Mouse (Mus musculus) neural tube, embryonic 11.5 days (tissue): ENCODE data around the gene Tmbim1. TPM values are rescaled to one million over a fixed set of nuclear protein-coding genes. Genes with fewer than 3 reads are reported as not detected.
"Not testable (repeated sequence)": the region's sequence is repeated elsewhere in the genome, so short reads cannot be mapped to it uniquely, and the experiment has no call there.

Experiments used
- ATAC-seq: fragments of 200-750 bp; cut with Nextera tagmentation; 2 replicates; pipeline ENCODE4 v1.8.0; 2017; ENCODE audit warnings: moderate number of reproducible peaks, mild to moderate bottlenecking, moderate TSS enrichment, moderate library complexity; ENCODE audit not compliant: insufficient read depth, low FRiP score, low TSS enrichment
- DNase-seq: peaks from one replicate; pipeline ENCODE4 v3.0.0-alpha.2; 2015; ENCODE audit warnings: low spot score
- H3K27ac ChIP-seq: fragments of 300-500 bp; sonication (generic); 2 replicates; pipeline ENCODE4 v1.5.1; 2014; ENCODE audit warnings: low read depth, mild to moderate bottlenecking, low read length
- H3K27me3 ChIP-seq: fragments of 300-500 bp; sonication (generic); 2 replicates; pipeline ENCODE4 v1.6.1; 2014; ENCODE audit warnings: mild to moderate bottlenecking, low read length, mixed read lengths; ENCODE audit not compliant: control insufficient read depth, insufficient read depth
- H3K36me3 ChIP-seq: fragments of 300-500 bp; sonication (generic); 2 replicates; pipeline ENCODE4 v1.6.1; 2014; ENCODE audit warnings: mild to moderate bottlenecking, low read length, moderate library complexity, mixed read lengths; ENCODE audit not compliant: control insufficient read depth, insufficient read depth
- H3K4me1 ChIP-seq: fragments of 300-500 bp; sonication (generic); 2 replicates; pipeline ENCODE4 v1.6.1; 2014; ENCODE audit warnings: low read length, mixed read lengths; ENCODE audit not compliant: control insufficient read depth, insufficient read depth
- H3K4me2 ChIP-seq: fragments of 300-500 bp; sonication (generic); 2 replicates; pipeline ENCODE4 v1.6.1; 2014; ENCODE audit warnings: low read depth, mild to moderate bottlenecking, moderate library complexity
- H3K4me3 ChIP-seq: fragments of 300-500 bp; sonication (generic); 2 replicates; pipeline ENCODE4 v1.5.1; 2014; ENCODE audit warnings: low read depth, low read length
- H3K9ac ChIP-seq: fragments of 300-500 bp; sonication (generic); 2 replicates; pipeline ENCODE4 v1.6.1; 2014; ENCODE audit warnings: mild to moderate bottlenecking, low read length
- H3K9me3 ChIP-seq: fragments of 300-500 bp; sonication (generic); 2 replicates; pipeline ENCODE4 v1.6.1; 2016; ENCODE audit warnings: low read length; ENCODE audit not compliant: control insufficient read depth
- whole genome bisulfite sequencing: fragments of 180-500 bp; shearing (Covaris S2); extraction: QIAGEN DNeasy Blood & Tissue Kit; methylation state at CpG from one replicate; pipeline ENCODE4 v1.1.7; 2014; 5-methylcytosine and 5-hydroxymethylcytosine counted together
- polyA plus RNA-seq: library from polyadenylated mRNA; unstranded; fragments of >200 nt; fragmentation: Nextera tagmentation; extraction: Ambion mirVana; gene quantifications from 2 replicates; pipeline ENCODE4 v1.2.1, GENCODE M21; 2014

The Tmbim1 gene
- polyA plus RNA-seq, 1 experiment from 2014 or later, result 8.5 TPM

- not testable (repeated sequence) for H3K9ac ChIP-seq, H3K9me3 ChIP-seq, H3K4me2 ChIP-seq, H3K27ac ChIP-seq, DNase-seq, H3K4me3 ChIP-seq, H3K4me1 ChIP-seq, ATAC-seq, H3K27me3 ChIP-seq, H3K36me3 ChIP-seq
- 93% methylated on average over 4 of the region's 4 CpGs for WGBS
Measured at GRCm38 (mm10) chr1:74340992-74341391, 35.6 kb upstream of the Tmbim1 start.

DNA sequence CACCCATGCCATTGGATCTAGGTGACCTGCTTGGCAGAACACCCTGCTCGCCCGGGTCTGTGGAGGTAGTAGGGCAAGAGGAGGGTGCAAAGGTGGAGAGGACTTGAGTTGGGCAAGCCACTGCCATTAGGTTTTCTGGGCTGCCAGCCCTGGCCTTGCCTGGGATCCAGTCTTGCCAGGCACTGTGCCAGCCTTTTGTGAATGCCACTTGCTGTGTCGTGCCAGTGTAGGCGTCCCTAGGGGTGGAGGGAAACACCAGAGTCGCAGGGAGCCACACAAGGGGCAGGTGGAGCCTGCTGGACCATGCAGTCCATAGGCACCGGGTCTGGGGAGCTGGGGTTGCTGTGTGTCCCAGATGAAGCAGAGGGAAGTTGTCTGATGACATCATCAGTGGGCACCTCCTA lies 34.9 kb upstream of the Tmbim1 start:
- DNase-seq, result no peak
- ATAC-seq, result no peak
- H3K36me3 ChIP-seq, result no peaks in the 10 kb centered on the region
- no peaks in the 10 kb centered on the region for H3K27me3 ChIP-seq
- H3K4me3 ChIP-seq, result no peak overlapping the region
- no peaks in the 10 kb centered on the region for H3K4me1 ChIP-seq
- H3K4me2 ChIP-seq, result no peak overlapping the region
- no peak overlapping the region for H3K27ac ChIP-seq
- no peaks in the 10 kb centered on the region for H3K9me3 ChIP-seq
- 96% methylated on average over 6 of the region's 6 CpGs for WGBS
- H3K9ac ChIP-seq, result no peak overlapping the region

- 89% methylated on average over 9 of the region's 9 CpGs for WGBS
- Histone ChIP-seq H3K9ac (no peak overlapping the region), H3K4me2 (no peak overlapping the region), H3K4me3 (no peak overlapping the region), H3K9me3 (no peaks in the 10 kb centered on the region), H3K27me3 (no peaks in the 10 kb centered on the region), H3K27ac (no peak overlapping the region), H3K36me3 (no peaks in the 10 kb centered on the region), H3K4me1 (no peaks in the 10 kb centered on the region)
- ATAC-seq (no peak), DNase-seq (no peak)
Measured at GRCm38 (mm10) chr1:74339917-74340316, 34.5 kb upstream of the Tmbim1 start.

- Histone ChIP-seq H3K9me3 (no peaks in the 10 kb centered on the region), H3K27ac (no peak overlapping the region), H3K4me1 (no peaks in the 10 kb centered on the region), H3K4me3 (no peak overlapping the region), H3K36me3 (no peaks in the 10 kb centered on the region), H3K9ac (no peak overlapping the region), H3K4me2 (no peak overlapping the region), H3K27me3 (no peaks in the 10 kb centered on the region)
- WGBS, result 72% methylated on average over 4 of the region's 4 CpGs
- DNase-seq, result no peak
- ATAC-seq, result no peak
Measured at GRCm38 (mm10) chr1:74338626-74339025, 33.2 kb upstream of the Tmbim1 start.

DNA sequence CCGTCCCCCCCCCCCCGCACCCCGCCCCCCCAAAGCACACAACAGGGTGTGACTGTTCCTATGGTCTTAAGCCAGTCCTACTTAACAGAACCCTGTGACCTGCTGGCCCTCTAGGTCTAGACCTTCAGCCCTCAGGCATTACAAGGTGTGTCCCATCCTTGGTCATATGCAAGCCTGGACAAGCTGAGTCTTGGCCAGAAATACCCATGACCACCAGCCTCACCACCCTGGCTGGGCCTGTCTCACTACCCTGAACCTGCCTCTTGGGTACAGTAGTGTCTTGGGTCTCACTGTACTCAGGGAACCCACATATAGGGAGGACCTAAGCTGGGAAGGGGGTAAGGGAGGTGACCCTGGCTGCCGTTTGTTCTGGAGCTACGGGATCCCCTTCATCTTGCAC lies 32.6 kb upstream of the Tmbim1 start:
- H3K27me3 ChIP-seq, result no peaks in the 10 kb centered on the region
- no peaks in the 10 kb centered on the region for H3K9me3 ChIP-seq
- DNase-seq (no peak), ATAC-seq (no peak)
- H3K4me3 ChIP-seq, result no peak overlapping the region
- peaks cover 5% of the 10 kb centered on the region for H3K4me1 ChIP-seq
- no peak overlapping the region for H3K4me2 ChIP-seq
- WGBS, result 86% methylated on average over 5 of the region's 5 CpGs
- no peak overlapping the region for H3K9ac ChIP-seq
- H3K27ac ChIP-seq, result no peak overlapping the region
- H3K36me3 ChIP-seq, result no peaks in the 10 kb centered on the region

- Histone ChIP-seq H3K27me3 (no peaks in the 10 kb centered on the region), H3K27ac (no peak overlapping the region), H3K4me3 (no peak overlapping the region), H3K9me3 (no peaks in the 10 kb centered on the region), H3K4me2 (no peak overlapping the region), H3K36me3 (no peaks in the 10 kb centered on the region), H3K9ac (no peak overlapping the region), H3K4me1 (peaks cover 7% of the 10 kb centered on the region)
- DNase-seq, result no peak
- 72% methylated on average over 3 of the region's 3 CpGs for WGBS
- ATAC-seq, result no peak
Measured at GRCm38 (mm10) chr1:74337241-74337771, 31.9 kb upstream of the Tmbim1 start.

GRCm38 (mm10) chr1:74335436-74336170 lies 30.2 kb upstream of the Tmbim1 start:
- no peaks in the 10 kb centered on the region for H3K9me3 ChIP-seq
- no peaks in the 10 kb centered on the region for H3K27me3 ChIP-seq
- no peak for ATAC-seq
- H3K36me3 ChIP-seq, result no peaks in the 10 kb centered on the region
- H3K27ac ChIP-seq, result no peak overlapping the region
- H3K9ac ChIP-seq, result no peak overlapping the region
- no peak for DNase-seq
- no peak overlapping the region for H3K4me2 ChIP-seq
- no peak overlapping the region for H3K4me3 ChIP-seq
- peaks cover 7% of the 10 kb centered on the region for H3K4me1 ChIP-seq
- WGBS, result 87% methylated on average over 6 of the region's 6 CpGs

DNA sequence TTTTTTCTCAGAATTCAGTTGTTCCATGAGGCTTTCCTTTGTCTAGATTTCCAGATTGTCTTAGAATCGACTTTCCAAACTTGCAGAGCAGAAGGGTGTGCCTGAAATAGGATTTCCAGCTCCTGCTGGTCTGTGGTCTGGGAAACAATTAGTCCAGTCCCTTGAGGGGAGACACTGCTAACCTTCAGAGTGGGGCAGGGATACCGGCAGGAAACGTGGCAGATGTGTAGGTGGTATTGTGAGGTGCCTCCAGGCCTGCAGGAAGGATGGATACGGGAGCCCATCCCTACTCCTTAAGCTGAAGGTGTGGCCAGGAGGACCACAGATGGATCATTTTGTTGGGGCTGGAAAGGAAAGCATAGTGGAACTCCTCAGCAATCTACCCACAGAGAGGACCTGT lies 29.6 kb upstream of the Tmbim1 start:
- H3K9me3 ChIP-seq, result no peaks in the 10 kb centered on the region
- H3K9ac ChIP-seq, result no peak overlapping the region
- DNase-seq (no peak), ATAC-seq (no peak)
- 73% methylated on average over 4 of the region's 4 CpGs for WGBS
- H3K36me3 ChIP-seq, result no peaks in the 10 kb centered on the region
- H3K4me1 ChIP-seq, result peaks cover 7% of the 10 kb centered on the region
- no peak overlapping the region for H3K4me3 ChIP-seq
- H3K27ac ChIP-seq, result no peak overlapping the region
- no peak overlapping the region for H3K4me2 ChIP-seq
- no peaks in the 10 kb centered on the region for H3K27me3 ChIP-seq

GRCm38 (mm10) chr1:74334607-74335006 lies 29.2 kb upstream of the Tmbim1 start:
- H3K9ac ChIP-seq, result no peak overlapping the region
- WGBS, result 78% methylated on average over 3 of the region's 3 CpGs
- DNase-seq, result no peak

More at GRCm38 (mm10) chr1:74334607-74335006, 29.2 kb upstream of the Tmbim1 start:
- Histone ChIP-seq H3K27me3 (no peaks in the 10 kb centered on the region), H3K4me1 (peaks cover 7% of the 10 kb centered on the region), H3K4me3 (no peak overlapping the region), H3K4me2 (no peak overlapping the region), H3K9me3 (no peaks in the 10 kb centered on the region), H3K27ac (no peak overlapping the region), H3K36me3 (no peaks in the 10 kb centered on the region)
- ATAC-seq, result no peak
